Mouse (Mus musculus) kidney, postnatal 0 days (tissue): ENCODE results near the gene A830018L16Rik. TPM values are rescaled to one million over a fixed set of nuclear protein-coding genes. Genes with fewer than 3 reads are reported as not detected.

Experiments
- ATAC-seq: fragments of 200-750 bp; cut with Nextera tagmentation; replicated peaks from 2 replicates; pipeline ENCODE4 v1.8.0; 2017; ENCODE audit warnings: low read depth, moderate number of reproducible peaks, moderate TSS enrichment, moderate library complexity; ENCODE audit not compliant: low FRiP score
- DNase-seq: peaks from one replicate; pipeline ENCODE4 v3.0.0-alpha.2; 2016; ENCODE audit warnings: low spot score
- H3K27ac ChIP-seq: fragments of 300-500 bp; sonication (generic); 2 replicates; pipeline ENCODE4 v1.5.1; 2014; ENCODE audit warnings: mild to moderate bottlenecking
- H3K27me3 ChIP-seq: fragments of 300-500 bp; sonication (generic); 2 replicates; pipeline ENCODE4 v1.6.1; 2014; ENCODE audit warnings: low read length, mixed read lengths; ENCODE audit not compliant: insufficient read depth
- H3K36me3 ChIP-seq: fragments of 300-500 bp; sonication (generic); 2 replicates; pipeline ENCODE4 v1.6.1; 2014; ENCODE audit warnings: low read length, mixed read lengths; ENCODE audit not compliant: insufficient read depth
- H3K4me1 ChIP-seq: fragments of 300-500 bp; sonication (generic); replicated peaks from 2 replicates; pipeline ENCODE4 v1.6.1; 2014; ENCODE audit warnings: antibody characterized with exemption, low read length, mixed read lengths; ENCODE audit not compliant: insufficient read depth
- H3K4me2 ChIP-seq: fragments of 300-500 bp; sonication (generic); 2 replicates; pipeline ENCODE4 v1.6.1; 2014; ENCODE audit warnings: mild to moderate bottlenecking, low read length, moderate library complexity, mixed read lengths
- H3K4me3 ChIP-seq: fragments of 300-500 bp; sonication (generic); replicated peaks from 2 replicates; pipeline ENCODE4 v1.5.1; 2014; ENCODE audit warnings: low read depth, low read length
- H3K9ac ChIP-seq: fragments of 300-500 bp; sonication (generic); 2 replicates; pipeline ENCODE4 v1.6.1; 2014; ENCODE audit warnings: low read depth, low read length
- H3K9me3 ChIP-seq: fragments of 300-500 bp; sonication (generic); replicated peaks from 2 replicates; pipeline ENCODE4 v1.6.1; 2016; ENCODE audit warnings: low read length, inconsistent platforms, mixed read lengths
- CTCF ChIP-seq: IDR thresholded peaks from 2 replicates; pipeline ENCODE4 v1.5.1; 2016; ENCODE audit warnings: antibody characterized with exemption, low read depth, mild to moderate bottlenecking, moderate library complexity
- WGBS: fragments of 180-500 bp; shearing (Covaris S2); extraction: QIAGEN DNeasy Blood & Tissue Kit; methylation state at CpG from one replicate; pipeline ENCODE4 v1.1.7; 2014; 5-methylcytosine and 5-hydroxymethylcytosine counted together
- polyA plus RNA-seq: library from polyadenylated mRNA; unstranded; fragments of >200 nt; fragmentation: Nextera tagmentation; extraction: Ambion mirVana; gene quantifications from 2 replicates; pipeline ENCODE4 v1.2.1, GENCODE M21; 2015

Gene A830018L16Rik
- polyA plus RNA-seq, 1 experiment from 2014 or later = 0.14 TPM

DNA sequence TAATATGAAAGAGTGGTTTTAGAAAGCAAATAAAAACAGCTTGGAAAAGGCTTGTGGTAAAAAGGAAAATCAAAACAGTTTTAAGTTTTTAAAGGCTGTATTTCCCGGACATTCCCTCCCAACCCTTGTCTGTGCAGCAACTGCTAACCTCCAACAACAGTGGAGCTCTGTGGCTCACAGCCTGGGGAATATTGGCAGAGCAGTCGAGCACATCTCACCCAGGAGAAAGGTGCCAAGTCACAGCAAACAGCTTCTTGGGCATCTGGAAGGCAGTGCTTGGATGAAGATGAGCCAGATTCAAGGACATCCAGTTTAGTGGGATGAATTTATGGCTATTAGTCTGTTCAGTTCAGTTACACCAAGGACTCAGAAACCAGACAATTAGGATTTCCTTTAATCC lies 381.8 kb downstream of the A830018L16Rik start:
- Histone ChIP-seq H3K9me3 (no peaks in the 10 kb centered on the region), H3K4me3 (no peak overlapping the region), H3K9ac (no peak overlapping the region), H3K27ac (no peak overlapping the region), H3K27me3 (no peaks in the 10 kb centered on the region), H3K36me3 (no peaks in the 10 kb centered on the region), H3K4me2 (no peak overlapping the region), H3K4me1 (no peaks in the 10 kb centered on the region)
- 60% methylated on average over 2 of the region's 2 CpGs for WGBS
- DNase-seq (no peak), ATAC-seq (no peak)
- TF ChIP-seq CTCF = no peak

DNA sequence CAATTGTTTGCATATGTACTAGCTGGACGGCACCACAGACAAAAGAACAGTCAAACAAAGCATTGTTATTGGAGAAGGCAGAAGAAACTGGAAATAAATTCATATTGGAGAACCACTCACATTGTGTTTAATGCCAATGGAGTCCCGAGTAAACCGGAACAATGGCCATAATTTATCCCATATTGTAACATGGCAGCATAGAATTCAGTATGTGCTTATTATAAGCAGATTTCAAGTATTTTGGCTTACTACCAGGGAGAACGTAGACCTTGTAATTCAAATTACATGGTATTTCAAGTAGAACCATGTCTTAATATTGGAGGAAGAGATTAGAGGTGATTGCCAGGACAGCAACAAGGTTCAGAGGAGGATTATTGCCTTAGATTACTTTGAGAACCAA lies 458.9 kb downstream of the A830018L16Rik start:
- Histone ChIP-seq H3K27me3 (no peaks in the 10 kb centered on the region), H3K27ac (no peak overlapping the region), H3K9ac (no peak overlapping the region), H3K4me1 (no peaks in the 10 kb centered on the region), H3K4me2 (no peak overlapping the region), H3K4me3 (no peak overlapping the region), H3K36me3 (no peaks in the 10 kb centered on the region), H3K9me3 (no peaks in the 10 kb centered on the region)
- no peak for ATAC-seq
- TF ChIP-seq CTCF = no peak
- 87% methylated on average over 4 of the region's 4 CpGs for WGBS
- DNase-seq = no peak

DNA sequence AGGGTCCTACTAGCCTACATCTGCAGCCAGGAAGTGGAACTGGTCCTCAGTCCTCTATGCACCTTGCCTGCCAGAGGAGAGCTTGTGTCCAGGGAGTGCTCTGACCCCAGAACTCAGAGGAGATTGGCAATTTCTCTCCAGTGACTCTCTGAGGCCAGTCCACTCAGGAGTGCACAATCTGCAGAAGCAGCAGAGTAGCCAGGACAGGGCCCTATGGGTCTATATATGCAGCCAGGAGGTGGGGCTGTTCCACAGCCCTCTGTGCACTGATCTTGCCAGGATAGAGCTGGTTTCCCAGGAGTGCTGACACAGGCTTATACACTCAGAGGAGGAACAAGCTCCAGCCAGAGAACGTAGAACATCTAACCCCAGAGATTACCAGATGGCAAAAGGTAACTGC lies 459.7 kb downstream of the A830018L16Rik start:
- no peaks in the 10 kb centered on the region for H3K4me1 ChIP-seq
- no peak overlapping the region for H3K27ac ChIP-seq
- H3K9me3 ChIP-seq = no peaks in the 10 kb centered on the region
- H3K36me3 ChIP-seq = no peaks in the 10 kb centered on the region
- no peak overlapping the region for H3K9ac ChIP-seq
- 75% methylated on average over 1 of the region's 1 CpGs for WGBS
- TF ChIP-seq CTCF = peak; percentile 27; the same call in 1 of the 2 replicates
- DNase-seq (no peak), ATAC-seq (no peak)
- H3K4me2 ChIP-seq = no peak overlapping the region
- H3K4me3 ChIP-seq = no peak overlapping the region
- H3K27me3 ChIP-seq = no peaks in the 10 kb centered on the region

DNA sequence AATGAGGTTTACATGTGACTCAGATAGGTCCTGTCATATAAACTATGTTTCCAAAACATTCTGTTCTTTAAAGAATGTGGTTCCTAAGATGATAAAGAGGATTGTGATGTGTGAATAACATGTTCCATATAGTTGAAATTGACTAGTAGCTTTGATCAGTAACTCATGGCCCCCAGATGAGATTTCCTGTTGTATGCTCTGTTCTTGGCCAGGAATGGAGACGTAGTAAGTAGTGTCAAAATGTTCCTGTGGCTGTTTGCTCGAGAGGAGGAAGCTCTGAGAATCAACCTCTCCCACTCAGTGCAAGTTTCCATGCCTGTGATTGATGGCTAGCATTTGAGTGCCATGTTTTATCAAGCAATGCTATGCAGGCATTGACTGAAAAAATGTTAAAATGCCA lies 467.8 kb downstream of the A830018L16Rik start:
- no peak for ATAC-seq
- Histone ChIP-seq H3K4me1 (no peaks in the 10 kb centered on the region), H3K27ac (no peak overlapping the region), H3K4me2 (no peak overlapping the region), H3K9me3 (no peaks in the 10 kb centered on the region), H3K4me3 (no peak overlapping the region), H3K27me3 (no peaks in the 10 kb centered on the region), H3K9ac (no peak overlapping the region), H3K36me3 (no peaks in the 10 kb centered on the region)
- WGBS = 27% methylated on average over 2 of the region's 2 CpGs
- no peak for TF ChIP-seq CTCF
- DNase-seq = no peak

DNA sequence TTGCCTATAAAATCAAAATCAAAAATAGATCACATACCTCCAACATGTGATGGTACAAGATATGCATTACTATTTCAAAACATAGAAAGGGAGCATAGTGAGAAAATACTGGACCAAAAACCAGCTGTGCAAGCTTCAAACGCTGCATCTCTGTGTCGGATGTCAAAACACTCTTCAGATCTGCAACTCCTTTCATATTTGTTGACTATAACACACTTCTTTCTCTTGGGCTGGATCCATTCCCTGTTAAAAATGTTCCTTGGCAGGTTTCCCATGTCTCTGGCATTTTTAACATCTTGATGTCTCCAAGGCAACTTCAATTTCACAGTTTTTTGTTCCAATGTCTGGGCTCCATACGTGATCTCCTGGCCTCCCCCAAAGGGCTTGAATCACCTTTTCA lies 481.8 kb downstream of the A830018L16Rik start:
- no peak overlapping the region for H3K27ac ChIP-seq
- no peaks in the 10 kb centered on the region for H3K9me3 ChIP-seq
- no peak overlapping the region for H3K4me3 ChIP-seq
- no peak for TF ChIP-seq CTCF
- no peak overlapping the region for H3K4me2 ChIP-seq
- no peaks in the 10 kb centered on the region for H3K36me3 ChIP-seq
- no peak for ATAC-seq
- no peaks in the 10 kb centered on the region for H3K4me1 ChIP-seq
- H3K27me3 ChIP-seq = no peaks in the 10 kb centered on the region
- no peak overlapping the region for H3K9ac ChIP-seq
- 72% methylated on average over 3 of the region's 3 CpGs for WGBS
- DNase-seq = no peak

DNA sequence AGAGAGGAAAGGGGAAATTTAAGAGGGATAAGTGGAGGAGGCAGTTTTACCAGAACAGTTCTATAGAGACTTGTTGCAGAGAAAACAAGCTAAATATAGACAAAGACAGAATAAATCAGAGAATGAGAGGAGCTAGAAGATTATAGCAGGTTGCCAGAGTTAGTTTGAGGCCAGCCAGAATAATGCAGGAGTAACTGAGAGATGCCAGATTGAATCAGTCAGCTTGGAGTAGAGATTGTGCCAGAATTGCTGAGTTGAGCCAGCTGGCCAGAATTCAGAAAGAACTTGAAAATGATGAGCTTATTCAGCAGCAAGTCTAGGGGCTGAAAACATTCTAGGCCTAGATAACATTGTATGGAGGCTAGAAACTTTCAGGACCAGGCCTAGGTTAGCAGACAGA lies 502.0 kb downstream of the A830018L16Rik start:
- Histone ChIP-seq H3K27ac (no peak overlapping the region), H3K4me2 (no peak overlapping the region), H3K9ac (no peak overlapping the region), H3K4me1 (no peaks in the 10 kb centered on the region), H3K9me3 (no peaks in the 10 kb centered on the region), H3K4me3 (no peak overlapping the region), H3K27me3 (no peaks in the 10 kb centered on the region), H3K36me3 (no peaks in the 10 kb centered on the region)
- ATAC-seq (no peak), DNase-seq (no peak)
- no peak for TF ChIP-seq CTCF

DNA sequence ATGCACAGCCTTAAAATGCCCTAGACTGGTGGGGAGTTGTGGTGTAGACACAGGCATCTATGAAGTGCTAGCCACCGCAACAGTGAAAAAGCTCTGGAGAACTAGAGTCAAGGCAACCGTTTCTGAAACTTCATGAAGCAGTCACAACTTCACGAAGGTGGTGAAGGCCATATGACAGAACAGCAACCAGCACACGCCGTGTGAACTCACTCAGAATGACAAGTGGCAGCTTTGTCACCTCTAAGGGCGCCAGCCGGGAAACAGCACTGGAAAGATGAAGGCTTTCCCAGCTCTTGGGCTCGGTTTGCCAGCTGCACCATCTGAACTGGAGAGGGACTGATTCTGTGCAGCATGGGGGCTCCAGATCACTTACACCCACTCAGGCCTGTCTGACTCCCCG lies 523.1 kb downstream of the A830018L16Rik start:
- Histone ChIP-seq H3K27me3 (no peaks in the 10 kb centered on the region), H3K36me3 (no peaks in the 10 kb centered on the region), H3K9me3 (no peaks in the 10 kb centered on the region), H3K27ac (no peak overlapping the region), H3K4me2 (no peak overlapping the region), H3K4me3 (no peak overlapping the region), H3K4me1 (no peaks in the 10 kb centered on the region), H3K9ac (no peak overlapping the region)
- ATAC-seq (no peak), DNase-seq (no peak)
- no peak for TF ChIP-seq CTCF
- WGBS = 38% methylated on average over 9 of the region's 9 CpGs
